Mouse (Mus musculus) Patski (cell line): ENCODE results near the gene Adam15. TPM values are rescaled to one million over a fixed set of nuclear protein-coding genes. Genes with fewer than 3 reads are reported as not detected.

Experiments
- ATAC-seq: fragments of 100-300 bp; one replicate; pipeline ENCODE4 v1.8.0; 2021
- CTCF ChIA-PET: fragments of 350-600 bp; sonication (Branson Sonifier 250); formaldehyde crosslinking; loops from one replicate; lab custom pipeline; 2022; ENCODE audit warnings: inconsistent platforms; lab: Charles Lee
- POLR2A ChIA-PET: fragments of 350-600 bp; sonication (Branson Sonifier 250); formaldehyde crosslinking; loops from one replicate; lab custom pipeline; 2022; ENCODE audit warnings: antibody characterized with exemption, inconsistent platforms; lab: Charles Lee
- DNase-seq: peaks from one replicate; pipeline ENCODE4 v3.0.0-alpha.2; 2011; ENCODE audit warnings: low read depth, low spot score
- H3K27me3 ChIP-seq: fragments of 371-371 bp; one replicate; pipeline ENCODE4 v1.5.1; 2021
- CTCF ChIP-seq: fragments of 100-300 bp; IDR thresholded peaks from one replicate; pipeline ENCODE4 v1.5.1; 2021
- in situ Hi-C: fragments of 300-500 bp; cut with MboI; formaldehyde crosslinking; loops from 3 replicates; pipeline ENCODE4 v1.11.1; 2018; ENCODE audit warnings: low pct_unique_long_range_greater_than_20kb, mixed read lengths
- polyA plus RNA-seq: library from polyadenylated mRNA; unstranded; gene quantifications from one replicate; pipeline ENCODE4 v1.2.3, GENCODE M21; 2021

Gene Adam15
- polyA plus RNA-seq, 1 experiment from 2014 or later, result 226 TPM

- CTCF ChIA-PET, result interaction anchor here (1.0 to 2.6 kb wide), 3 partner anchors 10 to 39 kb away, joined by 3 to 8 read pairs (median 3); partner anchors contain the start of gene Adam15
- ATAC-seq, result no peak
- peaks cover 8% of the 10 kb centered on the region for H3K27me3 ChIP-seq
- DNase-seq, result peak; percentile 15
- TF ChIP-seq CTCF, result no peak
- in situ Hi-C loops, result loop anchor here (5.0 kb wide), 1 partner anchor 128 kb away; no protein-coding TSS in a partner anchor
- POLR2A ChIA-PET, result interaction anchor here (0.6 kb wide), 2 partner anchors 168 to 334 kb away, joined by 3 read pairs; no protein-coding TSS in a partner anchor
Measured at GRCm38 (mm10) chr3:89359630-89360029, 9.8 kb upstream of the Adam15 start.

GRCm38 (mm10) chr3:89356029-89356428, 6.2 kb upstream of the Adam15 start:
- CTCF ChIA-PET, result no interaction called here
- DNase-seq (no peak), ATAC-seq (no peak)
- POLR2A ChIA-PET, result no interaction called here
- H3K27me3 ChIP-seq, result peaks cover 3% of the 10 kb centered on the region
- TF ChIP-seq CTCF, result no peak
- in situ Hi-C loops, result loop anchor here (5.0 kb wide), 1 partner anchor 131 kb away; no protein-coding TSS in a partner anchor

GRCm38 (mm10) chr3:89355512-89355902, 5.7 kb upstream of the Adam15 start:
- ATAC-seq (no peak), DNase-seq (no peak)
- peaks cover 3% of the 10 kb centered on the region for H3K27me3 ChIP-seq
- in situ Hi-C loops, result loop anchor here (5.0 kb wide), 1 partner anchor 132 kb away; no protein-coding TSS in a partner anchor
- ChIA-PET CTCF (interaction anchor here (1.1 to 5.8 kb wide), 16 partner anchors 9 to 153 kb away, joined by 3 to 34 read pairs (median 5); partner anchors contain the start of genes Dcst1 and Efna4), POLR2A (interaction anchor here (1.1 to 1.3 kb wide), 2 partner anchors 15 to 62 kb away, joined by 3 read pairs; no protein-coding TSS in a partner anchor)
- TF ChIP-seq CTCF, result no peak

GRCm38 (mm10) chr3:89354816-89355511, 5.2 kb upstream of the Adam15 start:
- in situ Hi-C loops, result loop anchor here (5.0 kb wide), 2 partner anchors 38 to 132 kb away; no protein-coding TSS in a partner anchor
- ATAC-seq (peak; percentile 36), DNase-seq (peak; percentile 80)
- peaks cover 3% of the 10 kb centered on the region for H3K27me3 ChIP-seq
- TF ChIP-seq CTCF, result no peak
- ChIA-PET POLR2A (interaction anchor here (0.6 to 1.3 kb wide), 3 partner anchors 14 to 62 kb away, joined by 3 read pairs; no protein-coding TSS in a partner anchor), CTCF (interaction anchor here (0.6 to 5.8 kb wide), 26 partner anchors 9 to 154 kb away, joined by 3 to 34 read pairs (median 4); partner anchors contain the start of genes Dcst1 and Efna4)

- ATAC-seq (no peak), DNase-seq (no peak)
- POLR2A ChIA-PET, result interaction anchor here (0.6 to 1.7 kb wide), 6 partner anchors 13 to 146 kb away, joined by 3 to 7 read pairs (median 4); no protein-coding TSS in a partner anchor
- in situ Hi-C loops, result loop anchor here (5.0 kb wide), 1 partner anchor 34 kb away; no protein-coding TSS in a partner anchor
- CTCF ChIA-PET, result interaction anchor here (2.0 to 5.8 kb wide), 2 partner anchors 11 to 34 kb away, joined by 7 to 34 read pairs; no protein-coding TSS in a partner anchor
- H3K27me3 ChIP-seq, result no peaks in the 10 kb centered on the region
- TF ChIP-seq CTCF, result no peak
Measured at GRCm38 (mm10) chr3:89351271-89351670, 1.5 kb upstream of the Adam15 start.

GRCm38 (mm10) chr3:89348911-89349868, 606 bp downstream of the Adam15 start:
- ChIA-PET CTCF (interaction anchor here (1.1 to 5.8 kb wide), 4 partner anchors 9 to 107 kb away, joined by 3 to 34 read pairs (median 8); no protein-coding TSS in a partner anchor), POLR2A (interaction anchor here (0.8 to 2.1 kb wide), 7 partner anchors 10 to 99 kb away, joined by 3 to 13 read pairs (median 4); partner anchors contain the start of gene Efna4)
- H3K27me3 ChIP-seq, result no peaks in the 10 kb centered on the region
- in situ Hi-C loops, result no loop called here
- TF ChIP-seq CTCF, result no peak
- peak; percentile 25 for DNase-seq
- peak; percentile 9 for ATAC-seq

- no peak for ATAC-seq
- H3K27me3 ChIP-seq, result no peaks in the 10 kb centered on the region
- ChIA-PET CTCF (interaction anchor here (1.0 to 1.9 kb wide), 2 partner anchors 12 to 49 kb away, joined by 3 to 6 read pairs; no protein-coding TSS in a partner anchor), POLR2A (interaction anchor here (0.6 to 1.5 kb wide), 2 partner anchors 11 to 33 kb away, joined by 3 read pairs; no protein-coding TSS in a partner anchor)
- TF ChIP-seq CTCF, result no peak
- DNase-seq, result no peak
- in situ Hi-C loops, result no loop called here
Measured at GRCm38 (mm10) chr3:89347916-89348315, 1.9 kb downstream of the Adam15 start.

GRCm38 (mm10) chr3:89346815-89347540, 2.8 kb downstream of the Adam15 start:
- ChIA-PET POLR2A (interaction anchor here (0.6 to 1.5 kb wide), 3 partner anchors 10 to 32 kb away, joined by 3 read pairs; no protein-coding TSS in a partner anchor), CTCF (interaction anchor here (1.0 to 1.9 kb wide), 4 partner anchors 8 to 50 kb away, joined by 3 to 7 read pairs (median 6); no protein-coding TSS in a partner anchor)
- no peak for TF ChIP-seq CTCF
- H3K27me3 ChIP-seq, result no peaks in the 10 kb centered on the region
- ATAC-seq (no peak), DNase-seq (no peak)
- in situ Hi-C loops, result no loop called here
